Mouse (Mus musculus) spleen, postnatal 36 days (tissue): ENCODE data around the gene Troap.
A peak's percentile ranks its signal among the peaks of the same experiment; 100 is the strongest.

Experiments
- DNase-seq, 2 experiments: peaks; one replicate each; pipeline ENCODE4 v3.0.0; 2022; ENCODE audit warnings: low spot score in 2 of 2, mixed read lengths in 1 of 2

Troap gene

DNA sequence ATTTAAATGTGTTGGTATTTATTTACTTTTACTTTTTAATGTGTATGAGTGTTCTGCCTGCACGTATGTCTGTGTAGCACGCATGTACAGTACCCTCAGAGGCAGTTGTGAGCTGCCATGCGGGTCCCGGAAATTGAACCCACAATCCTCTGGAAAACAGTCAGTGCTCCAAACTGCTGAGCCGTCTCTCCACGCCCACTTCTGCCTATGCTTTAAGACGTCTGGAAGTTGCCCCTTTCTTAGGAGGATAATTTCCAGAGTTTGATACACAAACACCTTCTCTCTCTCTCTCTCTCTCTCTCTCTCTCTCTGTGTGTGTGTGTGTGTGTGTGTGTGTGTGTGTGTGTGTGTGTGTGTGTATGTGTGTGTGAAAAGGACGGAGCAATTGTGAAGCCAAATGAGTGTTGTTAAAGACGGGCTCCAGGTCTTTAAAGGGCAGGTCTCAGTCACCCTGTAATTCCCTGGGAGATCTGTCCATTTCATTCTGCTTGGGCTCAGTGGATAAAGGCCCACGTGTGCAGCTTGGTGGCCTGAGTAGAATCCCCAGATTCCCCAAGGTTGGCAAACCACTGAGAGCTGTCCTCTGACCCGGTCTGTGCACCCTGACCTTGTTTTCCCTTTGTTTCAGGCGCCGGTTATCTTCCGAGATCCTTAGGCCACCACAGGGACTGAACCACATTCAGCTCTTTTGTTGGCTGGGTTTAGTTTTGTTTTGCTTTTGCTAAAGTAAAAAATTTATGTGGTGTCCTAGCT lies 40.1 kb downstream of the Troap start:
- DNase-seq = no peak

DNA sequence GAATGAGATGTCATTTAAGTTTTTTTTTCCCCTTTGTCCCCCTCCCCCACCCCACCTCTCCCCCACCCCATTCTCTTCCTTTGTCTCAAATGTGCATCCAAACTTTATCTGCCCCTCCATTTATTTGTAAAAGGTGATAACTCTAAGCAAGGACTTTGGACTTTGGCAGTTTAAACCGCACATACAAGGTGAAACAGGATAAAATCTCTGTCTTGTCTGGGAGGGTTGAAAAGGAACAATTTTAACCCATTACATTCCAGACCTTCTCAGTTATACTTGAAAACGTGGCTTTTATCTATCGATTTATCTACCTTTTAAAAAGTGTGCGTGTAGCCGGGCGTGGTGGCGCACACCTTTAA lies 40.7 kb downstream of the Troap start:
- DNase-seq = no peak

DNA sequence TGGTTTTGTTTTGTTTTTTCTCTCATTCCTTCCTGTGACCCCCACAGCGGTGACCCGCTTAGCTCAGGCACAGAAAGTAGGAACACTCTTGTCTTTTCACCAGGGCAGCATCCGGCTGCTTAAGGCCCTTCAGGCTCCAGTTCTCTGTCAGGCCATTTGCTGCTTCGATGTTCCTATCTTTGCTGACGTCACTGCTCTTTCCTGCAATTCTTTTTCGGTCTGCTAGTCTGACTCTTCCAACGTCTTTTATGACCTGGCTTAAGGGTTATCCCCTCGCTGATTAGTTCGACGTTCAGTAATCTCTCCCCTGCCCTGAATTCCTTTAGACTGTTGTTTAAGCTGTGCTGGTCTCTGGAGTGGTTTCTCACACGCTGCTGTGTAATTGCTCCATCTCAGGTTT lies 42.2 kb downstream of the Troap start:
- no peak for DNase-seq

DNA sequence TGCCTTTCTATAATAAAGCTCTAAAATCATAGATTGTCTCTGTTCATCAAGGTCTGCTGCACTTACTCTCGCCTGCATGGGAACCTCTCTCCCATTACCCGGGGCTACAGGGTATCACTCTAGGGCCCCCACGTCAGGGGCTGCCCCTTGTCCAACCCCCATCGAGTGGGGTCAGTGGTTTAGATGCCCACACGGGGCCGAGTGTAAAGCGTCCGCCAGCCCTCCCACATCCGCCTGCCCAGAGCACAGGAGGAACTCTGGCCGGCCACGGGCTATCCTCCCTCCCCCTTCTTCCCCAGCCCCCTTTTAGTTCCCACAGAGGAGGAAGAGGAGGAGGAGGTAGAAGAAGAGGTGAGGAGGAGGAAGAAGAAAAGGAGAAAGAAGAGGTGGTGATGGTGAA lies 46.4 kb downstream of the Troap start:
- DNase-seq = no peak

DNA sequence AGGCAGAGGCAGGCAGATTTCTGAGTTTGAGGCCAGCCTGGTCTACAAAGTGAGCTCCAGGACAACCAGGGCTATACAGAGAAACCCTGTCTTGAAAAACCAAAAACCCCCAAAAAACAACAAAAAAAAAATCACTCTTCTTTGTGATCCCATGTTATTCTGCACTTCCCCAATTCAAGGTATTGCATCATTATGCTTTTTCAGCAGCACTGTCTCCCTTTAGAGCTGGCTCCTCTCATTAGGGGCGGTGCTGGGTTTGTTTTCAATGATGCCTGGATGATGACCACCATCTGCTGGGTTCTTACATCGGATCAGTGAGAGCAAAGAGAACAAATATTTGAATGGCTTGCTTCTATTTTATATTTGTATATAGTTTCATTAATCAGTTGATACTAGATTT lies 48.3 kb downstream of the Troap start:
- DNase-seq = no peak

DNA sequence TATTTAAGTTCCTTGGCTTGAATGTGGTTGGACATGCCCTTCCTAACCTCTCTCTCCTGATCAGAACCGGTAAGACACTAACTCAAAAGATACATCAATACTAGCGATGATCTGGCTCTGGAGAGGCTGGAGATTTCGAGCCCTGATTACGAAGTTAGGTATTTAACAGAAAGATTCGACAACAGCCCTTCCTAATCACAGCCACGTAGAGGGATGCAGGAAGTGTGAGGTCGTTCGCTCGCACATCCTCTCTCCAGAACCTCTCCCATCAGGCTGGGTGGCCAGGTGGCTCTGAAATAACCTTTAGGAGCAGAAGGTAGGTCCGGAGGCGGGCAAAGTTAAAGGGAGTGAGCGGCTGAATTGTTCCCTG lies 51.3 kb downstream of the Troap start, which contains the start of gene Spats2:
TSS of gene Spats2 (plus strand) at position 206 of the 370 bp plus-strand sequence.
- no peak for DNase-seq

DNA sequence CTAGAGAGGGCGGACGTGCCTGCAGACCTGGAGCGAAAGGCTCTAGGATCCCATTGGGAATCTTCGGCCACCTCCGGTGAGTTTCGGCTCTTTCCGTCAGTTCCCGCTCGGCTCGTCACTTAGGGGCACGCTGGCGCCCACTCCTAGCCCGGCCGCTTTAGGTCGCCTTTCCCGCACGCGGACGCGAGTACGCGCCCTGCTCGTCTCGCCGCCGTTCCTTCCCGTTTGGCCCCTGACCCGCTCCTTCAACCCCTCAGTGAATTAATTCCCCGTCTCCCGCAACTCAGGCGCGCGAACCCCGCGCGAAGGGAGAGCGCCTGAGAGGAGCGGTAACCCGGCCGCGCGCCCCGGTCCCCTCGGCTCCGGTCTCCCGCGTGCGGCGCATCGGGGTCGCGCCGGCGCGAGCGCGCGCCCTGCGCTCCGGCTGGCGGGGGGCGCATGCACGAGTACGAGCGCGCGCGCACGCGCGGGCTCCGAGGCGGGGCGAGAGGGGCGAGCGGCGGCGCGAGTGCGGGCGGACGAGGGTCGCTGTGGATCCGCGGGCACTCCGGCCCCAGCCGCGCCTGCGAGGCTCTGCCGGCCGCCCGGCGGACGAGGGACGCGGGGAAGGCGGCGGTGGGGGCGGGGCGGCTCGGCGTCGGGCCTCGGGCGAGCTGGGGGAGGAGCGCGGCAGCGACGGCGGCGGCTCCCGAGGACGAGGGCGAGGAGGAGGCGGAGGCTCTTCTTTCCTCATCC lies 51.9 kb downstream of the Troap start:
- peak; percentile 7 to 14 for DNase-seq

DNA sequence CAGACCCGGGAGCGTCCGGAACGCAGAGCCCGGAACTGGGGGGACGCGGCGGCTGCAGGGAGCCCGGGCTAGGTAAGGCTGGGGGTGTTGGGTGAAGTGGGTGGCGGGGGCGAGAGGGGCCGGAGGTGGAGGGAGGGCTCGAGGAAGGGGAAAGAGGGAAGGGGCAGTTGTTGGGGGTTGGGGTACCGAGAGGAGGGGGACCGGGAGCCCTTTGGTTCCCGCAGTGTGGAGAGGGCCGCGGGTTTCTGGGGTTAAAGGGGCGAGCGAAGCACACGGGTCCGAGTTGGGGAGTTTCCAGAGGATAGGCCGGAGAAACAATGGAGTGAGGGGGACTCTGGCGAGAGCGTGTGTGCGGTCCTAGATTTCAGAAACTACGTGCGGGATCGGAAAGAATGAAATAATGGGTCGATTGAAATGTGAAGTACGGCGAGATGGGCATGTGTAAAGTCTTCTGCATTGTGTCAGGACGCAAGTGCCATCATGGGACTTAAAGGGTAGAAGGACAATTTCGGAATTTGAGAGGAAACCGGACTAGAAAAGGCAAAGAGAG lies 52.5 kb downstream of the Troap start:
- DNase-seq = no peak

DNA sequence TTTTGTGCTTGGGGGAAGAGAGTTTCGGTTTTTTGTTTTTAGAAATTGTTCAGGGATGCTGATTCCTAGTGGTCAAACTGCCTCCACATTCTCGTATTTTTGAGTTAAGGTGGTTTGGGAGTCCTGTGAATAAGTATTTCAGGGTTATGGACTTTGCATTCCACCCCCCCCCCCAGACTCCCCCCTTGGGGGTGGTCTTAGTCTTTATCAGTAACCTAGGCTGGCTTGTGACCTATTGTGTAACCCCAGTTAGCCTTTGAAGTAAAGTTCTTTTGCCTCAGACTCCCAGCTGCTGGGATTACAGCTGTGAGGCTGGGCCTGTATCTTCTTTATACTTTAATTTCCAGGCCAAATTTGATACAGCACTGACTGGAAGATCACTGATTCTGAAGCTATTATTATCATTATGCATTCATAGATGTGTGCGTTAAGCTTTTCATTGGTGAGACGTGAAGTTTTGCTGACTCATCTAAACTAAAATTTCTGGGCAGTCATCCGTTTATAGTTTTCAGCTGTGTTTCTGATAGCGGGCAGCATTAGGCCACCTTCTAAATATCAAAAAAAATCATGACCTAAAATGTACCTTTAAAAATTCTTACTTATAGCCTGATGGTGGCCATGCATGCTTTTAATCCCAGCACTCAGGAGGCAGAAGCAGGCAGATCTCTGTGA lies 53.6 kb downstream of the Troap start:
- no peak for DNase-seq

DNA sequence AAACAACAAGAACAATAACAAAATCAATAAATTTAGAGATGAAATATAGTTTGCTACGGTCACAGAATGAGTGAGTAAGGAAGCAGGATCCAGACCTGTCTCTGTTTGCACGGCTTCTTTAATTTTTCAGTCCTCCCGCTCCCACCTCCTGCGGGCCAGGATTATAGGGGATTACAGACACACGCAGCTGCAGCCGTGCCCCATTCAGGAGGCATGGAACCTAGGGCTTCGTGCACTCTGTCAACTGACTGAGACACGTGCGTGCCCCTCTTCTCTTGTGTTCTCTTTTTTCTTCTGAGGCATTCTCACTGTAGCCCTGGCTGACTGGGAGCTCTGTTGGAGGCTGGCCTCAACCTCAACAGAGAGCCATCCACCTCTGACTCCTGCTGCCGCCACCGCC lies 55.1 kb downstream of the Troap start:
- no peak for DNase-seq

DNA sequence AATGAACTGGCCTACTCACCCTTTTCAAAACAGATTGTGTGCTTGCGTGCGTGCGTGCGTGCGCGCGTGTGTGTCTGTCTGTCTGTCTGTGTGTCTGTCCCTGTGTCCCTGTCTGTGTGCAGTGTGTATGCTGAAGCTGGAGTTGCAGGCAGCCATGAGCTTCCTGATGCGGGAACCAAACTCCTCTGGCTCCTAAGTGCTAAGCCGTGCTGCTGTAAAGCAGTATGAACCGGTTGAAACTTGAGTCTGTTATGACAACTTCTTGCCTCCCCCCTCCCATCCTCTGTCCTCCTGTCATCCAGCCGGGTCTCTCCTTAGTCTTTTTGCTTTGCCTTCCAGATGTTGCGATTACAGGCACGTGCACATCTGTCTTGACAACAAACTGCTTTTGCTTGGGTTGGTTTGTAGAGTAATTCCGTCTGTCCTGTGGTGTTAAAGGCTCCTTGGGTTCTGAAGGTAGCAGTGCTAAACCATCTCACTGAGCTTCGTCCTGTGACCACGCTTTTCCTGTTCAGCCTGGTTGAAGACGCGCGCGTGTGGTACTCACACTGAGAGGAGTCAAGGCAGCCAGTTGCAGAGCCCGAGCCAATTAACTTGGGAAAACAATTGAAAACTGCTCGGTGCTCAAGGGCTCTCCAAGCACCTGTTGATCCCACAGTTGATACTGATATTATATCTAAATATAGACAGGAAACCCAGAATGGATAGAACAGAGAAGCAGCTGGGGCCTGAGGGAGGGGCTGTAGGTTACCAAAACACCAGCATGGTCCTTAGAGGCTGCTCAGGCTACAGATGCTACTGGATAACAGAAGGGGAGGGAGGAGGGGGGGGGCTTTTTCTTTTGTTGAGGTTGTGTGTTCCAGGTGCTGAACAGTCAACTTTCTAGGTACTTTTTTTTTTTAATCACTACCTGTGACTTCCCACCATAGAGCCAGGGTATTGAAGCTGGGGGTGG lies 55.9 kb downstream of the Troap start:
- no peak for DNase-seq
